Comparison of ENCODE assay signal across 27 mouse cellular contexts in genomic region chrX:100509921-100510320, GRCm38 (mm10). TPM values are rescaled to one million over a fixed set of nuclear protein-coding genes. Genes with fewer than 3 reads are reported as not detected.
"Had no signal": no experiment of that assay in that cellular context is flagged by ENCODE, and none has a peak within 500 bp of the region (broad histone marks: within the 10 kb centered on the region; RNA-seq: fewer than 3 reads in every experiment).

No protein-coding gene starts in this region.

- ATAC-seq: midbrain, embryonic 16.5 days had no signal

- H3K4me1 ChIP-seq: midbrain, embryonic 10.5 days; midbrain, embryonic 12.5 days; neural tube, embryonic 13.5 days; neural tube, embryonic 15.5 days had no signal

- H3K27ac ChIP-seq: midbrain, embryonic 10.5 days; midbrain, embryonic 12.5 days; neural tube, embryonic 13.5 days; neural tube, embryonic 15.5 days had no signal

- DNase-seq: lung, adult 18-20 months; lung, embryonic 14.5 days; lung, postnatal 10 days; lung, postnatal 4 days; midbrain, embryonic 14.5 days; retina, postnatal 1 day; right cerebral cortex, adult 18-20 months; right cerebral cortex, postnatal 25 days; right cerebral cortex, postnatal 4 days; spleen, adult 18-20 months; thymus, adult 18-20 months; thymus, postnatal 14 days; thymus, postnatal 36 days had no signal

- H3K4me3 ChIP-seq: midbrain, embryonic 10.5 days; midbrain, embryonic 12.5 days; myocyte; neural tube, embryonic 13.5 days; neural tube, embryonic 15.5 days had no signal

- H3K36me3 ChIP-seq: midbrain, embryonic 12.5 days; neural tube, embryonic 15.5 days had no signal

- H3K9ac ChIP-seq: lung, embryonic 14.5 days; midbrain, embryonic 12.5 days; neural tube, embryonic 13.5 days; neural tube, embryonic 15.5 days had no signal

- H3K9me3 ChIP-seq: midbrain, embryonic 10.5 days; midbrain, embryonic 12.5 days; neural tube, embryonic 13.5 days; neural tube, embryonic 15.5 days had no signal

- H3K27me3 ChIP-seq: neural tube, embryonic 15.5 days had no signal

- H3K4me2 ChIP-seq: lung, embryonic 14.5 days; midbrain, embryonic 12.5 days; neural tube, embryonic 13.5 days; neural tube, embryonic 15.5 days had no signal

RNA-seq across cellular contexts. Expression of gene Dgat2l6, which starts 14.7 kb away (rescaled TPM):
- total RNA-seq: megakaryocyte, adult 5-6 weeks; megakaryocyte-erythroid progenitor cell, adult 5-6 weeks had no signal
- polyA plus RNA-seq: lung, embryonic 14.5 days; lung, embryonic 16.5 days; midbrain, embryonic 10.5 days; midbrain, embryonic 12.5 days; midbrain, embryonic 14.5 days; midbrain, embryonic 16.5 days; myocyte; neural tube, embryonic 11.5 days; neural tube, embryonic 13.5 days; neural tube, embryonic 15.5 days; small intestine, adult 2 months; stomach, embryonic 14.5 days; stomach, embryonic 16.5 days; thymus, postnatal 0 days had no signal
